Mouse (Mus musculus): Measurements from ENCODE around the gene Nop10. TPM values are rescaled to one million over a fixed set of nuclear protein-coding genes. Genes with fewer than 3 reads are reported as not detected.

The Nop10 gene
- polyA plus RNA-seq (2015; fragmentation: Nextera tagmentation; extraction: Ambion mirVana), result 102 and 116 TPM in 2 replicates

GRCm38 (mm10) chr2:112261748-112262653 lies at the start of gene Nop10:
Nop10 (plus strand) TSS chr2:112261926.
- Histone ChIP-seq H3K27me3 (ENCODE audit: control insufficient read depth, insufficient read depth, low read depth, low read length) (no peaks in the 10 kb centered on the region), H3K9me3 (replicated peaks; ENCODE audit: control insufficient read depth, low read length) (no peaks in the 10 kb centered on the region), H3K4me1 (ENCODE audit: control insufficient read depth, low read depth, low read length) (peaks cover 21% of the 10 kb centered on the region), H3K9ac (ENCODE audit: low read depth, low read length) (peak within 1 kb of the TSS; percentile 65), H3K36me3 (ENCODE audit: control insufficient read depth, insufficient read depth) (no peaks in the 10 kb centered on the region), H3K4me3 (ENCODE audit: low read depth, low read length) (peak within 1 kb of the TSS; percentile 77), H3K27ac (ENCODE audit: low read length) (peak within 1 kb of the TSS; percentile 70), H3K4me2 (ENCODE audit: low read depth, low read length) (peak within 1 kb of the TSS; percentile 77)
- ATAC-seq (ENCODE audit: low read depth), result peak; percentile 22
- WGBS (ENCODE audit: insufficient replicate concordance), result under 1% methylated on average over 36 of the region's 36 CpGs

- Histone ChIP-seq H3K4me1 (ENCODE audit: control insufficient read depth, low read depth, low read length) (no peaks in the 10 kb centered on the region), H3K9ac (ENCODE audit: low read depth, low read length) (no peak overlapping the region), H3K36me3 (ENCODE audit: control insufficient read depth, insufficient read depth) (no peaks in the 10 kb centered on the region), H3K4me3 (ENCODE audit: low read depth, low read length) (no peak overlapping the region), H3K27ac (ENCODE audit: low read length) (no peak overlapping the region), H3K9me3 (replicated peaks; ENCODE audit: control insufficient read depth, low read length) (no peaks in the 10 kb centered on the region), H3K27me3 (ENCODE audit: control insufficient read depth, insufficient read depth, low read depth, low read length) (no peaks in the 10 kb centered on the region), H3K4me2 (ENCODE audit: low read depth, low read length) (no peak overlapping the region)
- ATAC-seq (ENCODE audit: low read depth), result no peak
- WGBS (ENCODE audit: insufficient replicate concordance), result 14% methylated on average over 1 of the region's 1 CpGs
Measured at GRCm38 (mm10) chr2:112215977-112216376, 45.7 kb upstream of the Nop10 start.

DNA sequence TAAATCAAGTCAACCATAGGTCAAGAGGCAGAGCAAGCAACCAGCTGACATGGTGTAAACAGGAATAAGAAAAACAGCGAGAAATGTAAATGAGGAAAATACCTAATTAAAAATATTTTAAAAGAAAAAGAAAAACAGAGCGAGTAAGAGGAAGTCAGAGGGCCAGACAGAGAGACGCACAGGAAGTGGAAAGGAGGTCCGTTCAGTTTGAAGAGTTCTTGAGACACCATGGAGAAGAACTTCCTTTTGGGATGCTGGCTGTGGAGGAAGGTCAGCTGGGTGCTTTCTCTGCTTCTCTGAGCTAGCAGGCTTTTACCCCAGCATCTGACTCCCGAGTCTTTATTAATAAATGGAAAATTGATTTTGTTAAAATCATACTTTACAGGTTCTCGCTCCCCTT lies 44.1 kb upstream of the Nop10 start:
- no peak overlapping the region for H3K4me3 ChIP-seq (ENCODE audit: low read depth, low read length)
- no peaks in the 10 kb centered on the region for H3K4me1 ChIP-seq (ENCODE audit: control insufficient read depth, low read depth, low read length)
- H3K27ac ChIP-seq (ENCODE audit: low read length), result no peak overlapping the region
- no peaks in the 10 kb centered on the region for H3K27me3 ChIP-seq (ENCODE audit: control insufficient read depth, insufficient read depth, low read depth, low read length)
- H3K4me2 ChIP-seq (ENCODE audit: low read depth, low read length), result no peak overlapping the region
- 36% methylated on average over 6 of the region's 6 CpGs for WGBS (ENCODE audit: insufficient replicate concordance)
- H3K36me3 ChIP-seq (ENCODE audit: control insufficient read depth, insufficient read depth), result no peaks in the 10 kb centered on the region
- no peaks in the 10 kb centered on the region for H3K9me3 ChIP-seq (replicated peaks; ENCODE audit: control insufficient read depth, low read length)
- H3K9ac ChIP-seq (ENCODE audit: low read depth, low read length), result no peak overlapping the region
- no peak for ATAC-seq (ENCODE audit: low read depth)

GRCm38 (mm10) chr2:112220880-112221279 lies 40.8 kb upstream of the Nop10 start:
- H3K27me3 ChIP-seq (ENCODE audit: control insufficient read depth, insufficient read depth, low read depth, low read length), result no peaks in the 10 kb centered on the region
- H3K27ac ChIP-seq (ENCODE audit: low read length), result no peak overlapping the region
- no peak overlapping the region for H3K4me3 ChIP-seq (ENCODE audit: low read depth, low read length)
- H3K4me2 ChIP-seq (ENCODE audit: low read depth, low read length), result no peak overlapping the region
- H3K9ac ChIP-seq (ENCODE audit: low read depth, low read length), result no peak overlapping the region
- H3K36me3 ChIP-seq (ENCODE audit: control insufficient read depth, insufficient read depth), result no peaks in the 10 kb centered on the region
- no peak for ATAC-seq (ENCODE audit: low read depth)
- no peaks in the 10 kb centered on the region for H3K4me1 ChIP-seq (ENCODE audit: control insufficient read depth, low read depth, low read length)
- 39% methylated on average over 5 of the region's 5 CpGs for WGBS (ENCODE audit: insufficient replicate concordance)
- H3K9me3 ChIP-seq (replicated peaks; ENCODE audit: control insufficient read depth, low read length), result no peaks in the 10 kb centered on the region

- Histone ChIP-seq H3K9ac (ENCODE audit: low read depth, low read length) (no peak overlapping the region), H3K27ac (ENCODE audit: low read length) (no peak overlapping the region), H3K4me3 (ENCODE audit: low read depth, low read length) (no peak overlapping the region), H3K9me3 (replicated peaks; ENCODE audit: control insufficient read depth, low read length) (no peaks in the 10 kb centered on the region), H3K4me2 (ENCODE audit: low read depth, low read length) (no peak overlapping the region), H3K27me3 (ENCODE audit: control insufficient read depth, insufficient read depth, low read depth, low read length) (no peaks in the 10 kb centered on the region), H3K4me1 (ENCODE audit: control insufficient read depth, low read depth, low read length) (no peaks in the 10 kb centered on the region), H3K36me3 (ENCODE audit: control insufficient read depth, insufficient read depth) (no peaks in the 10 kb centered on the region)
- 24% methylated on average over 5 of the region's 5 CpGs for WGBS (ENCODE audit: insufficient replicate concordance)
- no peak for ATAC-seq (ENCODE audit: low read depth)
Measured at GRCm38 (mm10) chr2:112222607-112223006, 39.1 kb upstream of the Nop10 start.

DNA sequence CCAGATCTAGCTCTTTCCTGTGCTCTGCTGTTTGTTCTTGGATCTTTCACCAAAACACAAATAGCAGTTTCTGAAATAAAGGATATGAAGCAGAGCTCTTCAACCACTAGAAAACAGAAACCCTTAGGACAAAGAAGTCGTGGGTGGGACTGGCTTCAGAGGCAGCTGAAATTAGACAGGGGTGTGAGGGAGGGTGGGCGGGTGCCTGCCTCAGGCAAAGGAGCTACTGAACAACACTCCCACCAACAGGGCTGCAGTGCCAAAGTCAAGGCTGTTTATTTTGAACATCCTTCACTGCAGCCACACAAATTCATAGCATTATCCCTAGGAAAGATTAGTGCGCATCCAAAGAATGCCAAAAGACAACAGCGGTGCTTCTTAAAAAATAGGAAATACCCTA lies 37.4 kb upstream of the Nop10 start:
- no peak overlapping the region for H3K9ac ChIP-seq (ENCODE audit: low read depth, low read length)
- H3K4me1 ChIP-seq (ENCODE audit: control insufficient read depth, low read depth, low read length), result no peaks in the 10 kb centered on the region
- WGBS (ENCODE audit: insufficient replicate concordance), result 55% methylated on average over 4 of the region's 4 CpGs
- no peaks in the 10 kb centered on the region for H3K27me3 ChIP-seq (ENCODE audit: control insufficient read depth, insufficient read depth, low read depth, low read length)
- no peak overlapping the region for H3K4me2 ChIP-seq (ENCODE audit: low read depth, low read length)
- no peak overlapping the region for H3K4me3 ChIP-seq (ENCODE audit: low read depth, low read length)
- ATAC-seq (ENCODE audit: low read depth), result no peak
- H3K27ac ChIP-seq (ENCODE audit: low read length), result no peak overlapping the region
- H3K36me3 ChIP-seq (ENCODE audit: control insufficient read depth, insufficient read depth), result no peaks in the 10 kb centered on the region
- H3K9me3 ChIP-seq (replicated peaks; ENCODE audit: control insufficient read depth, low read length), result no peaks in the 10 kb centered on the region

DNA sequence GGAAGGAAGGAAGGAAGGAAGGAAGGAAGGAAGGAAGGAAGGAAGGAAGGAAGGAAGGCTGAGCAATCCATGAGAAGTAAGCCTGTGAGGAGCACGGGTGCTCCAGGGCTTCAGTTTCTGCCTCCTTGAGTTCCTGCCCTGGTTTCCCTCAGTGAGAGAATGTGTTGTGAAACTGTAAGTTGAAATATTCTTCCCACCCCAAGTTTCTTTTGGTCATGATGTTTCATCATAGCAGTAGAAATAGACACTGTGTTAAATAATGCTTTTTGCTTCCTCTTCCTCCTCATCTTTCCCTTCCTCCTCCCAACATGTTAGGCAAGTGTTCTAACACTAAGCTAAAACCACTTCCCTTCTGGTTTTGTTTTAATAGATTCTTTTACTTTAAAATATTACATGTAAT lies 29.1 kb upstream of the Nop10 start:
- Histone ChIP-seq H3K9me3 (replicated peaks; ENCODE audit: control insufficient read depth, low read length) (no peaks in the 10 kb centered on the region), H3K9ac (ENCODE audit: low read depth, low read length) (no peak overlapping the region), H3K27ac (ENCODE audit: low read length) (no peak overlapping the region), H3K36me3 (ENCODE audit: control insufficient read depth, insufficient read depth) (no peaks in the 10 kb centered on the region), H3K4me2 (ENCODE audit: low read depth, low read length) (no peak overlapping the region), H3K4me3 (ENCODE audit: low read depth, low read length) (no peak overlapping the region), H3K27me3 (ENCODE audit: control insufficient read depth, insufficient read depth, low read depth, low read length) (no peaks in the 10 kb centered on the region), H3K4me1 (ENCODE audit: control insufficient read depth, low read depth, low read length) (no peaks in the 10 kb centered on the region)
- 21% methylated on average over 1 of the region's 1 CpGs for WGBS (ENCODE audit: insufficient replicate concordance)
- peak; percentile 35; the same call in 1 of the 2 replicates for ATAC-seq (ENCODE audit: low read depth)

DNA sequence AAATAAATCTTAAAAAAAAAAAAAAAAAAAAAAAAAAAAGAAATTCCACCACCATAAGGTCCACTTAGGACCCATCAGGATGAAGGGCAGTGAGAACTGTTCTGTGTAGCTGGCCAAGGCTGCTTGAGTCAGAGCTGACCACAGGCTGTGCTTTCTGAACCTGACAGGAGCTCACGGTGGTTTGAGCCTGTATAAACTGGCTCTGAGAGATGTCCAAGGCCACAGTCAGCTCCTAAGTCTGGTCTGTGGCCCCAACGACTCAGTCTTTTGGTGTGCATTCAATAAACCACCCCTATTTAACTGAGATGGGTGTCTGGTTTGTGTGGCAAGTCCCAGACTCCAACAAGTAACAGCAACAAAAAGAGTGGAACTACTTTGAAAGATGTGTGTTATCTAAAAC lies 25.1 kb upstream of the Nop10 start:
- 52% methylated on average over 2 of the region's 2 CpGs for WGBS (ENCODE audit: insufficient replicate concordance)
- Histone ChIP-seq H3K27me3 (ENCODE audit: control insufficient read depth, insufficient read depth, low read depth, low read length) (peaks cover 13% of the 10 kb centered on the region), H3K9me3 (replicated peaks; ENCODE audit: control insufficient read depth, low read length) (no peaks in the 10 kb centered on the region), H3K36me3 (ENCODE audit: control insufficient read depth, insufficient read depth) (no peaks in the 10 kb centered on the region), H3K4me1 (ENCODE audit: control insufficient read depth, low read depth, low read length) (peaks cover 12% of the 10 kb centered on the region), H3K4me3 (ENCODE audit: low read depth, low read length) (no peak overlapping the region), H3K27ac (ENCODE audit: low read length) (no peak overlapping the region), H3K9ac (ENCODE audit: low read depth, low read length) (no peak overlapping the region), H3K4me2 (ENCODE audit: low read depth, low read length) (no peak overlapping the region)
- no peak for ATAC-seq (ENCODE audit: low read depth)

DNA sequence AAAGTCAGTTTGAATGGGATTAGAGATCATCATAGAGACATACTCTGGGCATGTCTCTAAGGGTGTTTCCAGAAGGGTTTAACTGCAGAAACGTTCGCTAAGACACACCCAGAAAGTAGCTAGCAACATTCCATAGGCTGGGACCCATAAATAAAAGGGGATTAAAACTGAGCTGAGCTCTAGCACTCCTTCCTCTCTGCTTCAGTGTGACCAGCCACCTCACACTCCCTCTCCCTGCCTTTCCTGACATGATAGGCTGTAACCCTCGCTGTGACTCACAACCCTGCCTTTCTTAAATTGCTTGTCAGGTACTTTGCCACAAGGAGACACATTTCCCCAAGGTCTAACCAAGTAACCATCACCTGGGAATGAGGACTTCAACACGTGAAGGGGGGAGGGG lies 23.7 kb upstream of the Nop10 start:
- ATAC-seq (ENCODE audit: low read depth), result no peak
- no peak overlapping the region; the same call in 1 of the 2 replicates for H3K9ac ChIP-seq (ENCODE audit: low read depth, low read length)
- no peaks in the 10 kb centered on the region for H3K9me3 ChIP-seq (replicated peaks; ENCODE audit: control insufficient read depth, low read length)
- H3K27ac ChIP-seq (ENCODE audit: low read length), result no peak overlapping the region
- no peak overlapping the region for H3K4me2 ChIP-seq (ENCODE audit: low read depth, low read length)
- H3K27me3 ChIP-seq (ENCODE audit: control insufficient read depth, insufficient read depth, low read depth, low read length), result peaks cover 13% of the 10 kb centered on the region
- H3K4me1 ChIP-seq (ENCODE audit: control insufficient read depth, low read depth, low read length), result peaks cover 12% of the 10 kb centered on the region
- H3K36me3 ChIP-seq (ENCODE audit: control insufficient read depth, insufficient read depth), result no peaks in the 10 kb centered on the region
- no peak overlapping the region for H3K4me3 ChIP-seq (ENCODE audit: low read depth, low read length)
- WGBS (ENCODE audit: insufficient replicate concordance), result 16% methylated on average over 4 of the region's 4 CpGs
